Mouse (Mus musculus): Measurements from ENCODE around the gene Top1. TPM values are rescaled to one million over a fixed set of nuclear protein-coding genes. Genes with fewer than 3 reads are reported as not detected.
A peak's percentile ranks its signal among the peaks of the same experiment; 100 is the strongest.

The Top1 gene
- 10 to 100 TPM; 80.7 to 86.8 TPM for total RNA-seq (2021)
- long read RNA-seq, experiment 1, transcript Top1-201 (21 exons, 3,856 nt), result major isoform, 18 of 30 reads
- long read RNA-seq, experiment 1, partial matches to known transcripts, result 7 of 30 reads
- long read RNA-seq, experiment 1, other reads (novel, unspliced or antisense), result 5 of 30 reads
- long read RNA-seq, experiment 2, transcript Top1-201 (21 exons, 3,856 nt), result major isoform, 34 of 45 reads
- long read RNA-seq, experiment 2, partial matches to known transcripts, result 8 of 45 reads
- long read RNA-seq, experiment 2, other reads (novel, unspliced or antisense), result 3 of 45 reads

- intact Hi-C loops (cut with DNase I), result no loop called here
These were observed at the start of gene Top1 for GRCm38 (mm10) chr2:160645614-160646137. Gene Top1 (plus strand): TSS chr2:160645888.

GRCm38 (mm10) chr2:160597582-160598281 is 48.0 kb upstream of the Top1 start:
- DNase-seq (ENCODE audit: low spot score in 2 of 2), result peak; percentile 67 to 82
- intact Hi-C loops (cut with DNase I), result loop anchor here (5.0 kb wide), 1 partner anchor 290 kb away; no protein-coding TSS in a partner anchor

More at GRCm38 (mm10) chr2:160645614-160646137, at the start of gene Top1:
- DNase-seq (ENCODE audit: low spot score in 2 of 2), result peak; percentile 98 to 99

DNA sequence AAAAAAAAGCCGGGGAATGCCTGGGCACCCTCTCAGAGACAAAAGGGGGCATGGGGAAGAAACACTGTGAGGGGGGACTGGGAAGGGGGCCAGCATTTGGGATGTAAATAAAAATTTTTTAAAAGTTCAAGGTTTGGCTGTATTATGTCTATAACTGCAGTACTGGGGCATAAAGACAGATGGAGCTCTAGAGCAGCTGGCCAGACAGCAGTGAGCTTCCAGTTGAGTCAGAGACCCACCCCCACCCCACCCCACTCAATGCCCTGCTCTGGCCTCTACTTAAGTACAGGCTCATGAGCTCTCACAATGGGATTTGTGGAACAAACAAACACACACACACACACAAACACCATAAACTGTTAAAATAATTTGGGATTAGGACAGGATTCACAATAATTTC is 43.9 kb upstream of the Top1 start:
- DNase-seq (ENCODE audit: low spot score in 2 of 2), result peak in 1 of 2 experiments; percentile 41
- intact Hi-C loops (cut with DNase I), result loop anchor here (5.0 kb wide), 1 partner anchor 120 kb away; no protein-coding TSS in a partner anchor

DNA sequence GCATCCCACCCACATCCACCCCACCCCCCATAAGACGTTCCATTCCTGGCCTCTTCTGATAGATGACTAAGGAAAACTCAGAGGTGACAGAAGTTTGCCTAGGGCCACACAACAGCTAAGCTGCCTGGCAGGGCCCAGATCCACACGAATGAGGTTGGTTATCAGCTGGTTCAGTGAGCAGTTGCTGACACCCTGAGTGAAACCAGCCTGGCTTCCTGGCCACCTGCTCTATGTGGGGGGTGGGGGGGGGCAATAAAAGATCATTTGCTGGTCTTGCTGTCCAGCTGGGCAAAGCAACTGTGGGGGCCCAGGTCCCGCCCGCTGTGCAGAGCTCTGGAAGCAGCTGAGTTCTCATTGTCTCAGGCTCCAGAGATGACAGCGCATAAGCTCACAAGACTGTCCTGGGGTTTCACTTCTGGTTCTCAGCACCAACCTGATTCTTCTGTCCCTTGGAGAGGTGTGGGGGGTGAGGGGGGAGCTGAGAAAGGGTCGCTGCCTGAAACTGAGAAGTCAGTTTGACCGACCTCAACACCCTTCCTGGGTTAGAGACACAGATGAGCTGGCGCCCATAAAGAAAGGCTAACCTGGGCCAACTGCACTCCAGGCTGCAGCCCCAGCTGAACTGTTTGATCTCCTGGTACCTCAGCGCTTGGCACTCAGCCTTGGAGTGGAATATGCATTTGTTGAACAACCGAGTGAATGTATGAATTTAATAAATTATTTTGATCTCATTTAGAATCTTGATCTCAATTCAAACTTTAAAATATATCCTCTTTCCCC is 42.3 kb upstream of the Top1 start:
- no peak for DNase-seq (ENCODE audit: low spot score in 2 of 2)
- intact Hi-C loops (cut with DNase I), result loop anchor here (5.0 kb wide), 1 partner anchor 119 kb away; no protein-coding TSS in a partner anchor

DNA sequence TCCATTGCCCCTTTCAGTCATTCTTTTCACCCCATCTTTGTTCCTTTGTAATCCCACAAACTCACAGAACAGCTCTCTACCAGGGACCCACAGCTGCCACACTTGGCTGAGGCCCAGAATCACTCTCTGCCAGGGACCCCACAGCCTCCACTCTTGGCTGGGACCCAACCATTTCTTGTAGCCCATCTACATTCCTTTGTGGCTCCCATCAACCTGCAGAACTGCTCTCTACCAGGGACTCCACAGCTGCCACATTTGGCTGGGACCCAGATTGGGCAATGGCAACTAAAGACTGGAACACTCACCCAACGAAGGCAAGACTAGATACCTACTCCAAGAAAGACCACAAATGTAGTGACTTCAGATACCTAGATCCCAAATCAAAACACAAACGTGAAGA is 35.7 kb upstream of the Top1 start:
- DNase-seq (ENCODE audit: low spot score in 2 of 2), result peak in 1 of 2 experiments; percentile 56
- intact Hi-C loops (cut with DNase I), result no loop called here

DNA sequence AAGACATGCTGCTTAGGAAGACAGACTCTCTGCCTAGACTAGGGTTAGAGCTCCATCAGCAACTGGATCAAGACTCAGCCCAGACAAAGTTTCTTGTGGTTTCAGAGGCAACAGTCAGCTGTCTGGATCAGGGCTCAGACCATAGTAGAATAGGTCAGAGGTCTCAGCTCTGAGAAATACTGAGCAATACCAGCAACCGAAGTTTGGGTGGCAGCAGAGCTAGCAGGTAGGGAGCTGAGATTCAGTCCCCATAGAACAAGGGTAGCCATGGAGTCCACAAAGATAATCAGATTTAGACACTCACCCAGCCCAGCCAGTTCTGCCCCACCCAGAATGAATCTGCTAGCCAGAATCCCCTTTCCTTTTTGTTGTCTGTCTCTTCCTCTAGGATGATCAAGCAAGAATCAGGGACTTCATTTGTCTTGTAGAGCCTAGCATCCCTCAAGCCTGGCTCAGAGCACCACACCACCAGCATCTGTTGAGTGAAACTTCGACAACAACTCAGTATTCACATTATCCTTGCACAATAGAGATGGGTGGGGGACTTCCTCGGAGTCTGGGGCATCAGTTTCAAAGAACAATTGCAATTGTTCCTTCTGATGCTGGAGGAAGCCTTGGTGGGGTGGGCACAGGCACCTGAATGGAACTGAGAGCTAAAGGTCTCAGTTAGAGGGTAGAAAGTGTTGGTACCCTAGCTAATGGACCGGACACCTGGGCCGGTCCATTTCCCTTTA is 32.3 kb upstream of the Top1 start:
- DNase-seq (ENCODE audit: low spot score in 2 of 2), result no peak
- intact Hi-C loops (cut with DNase I), result no loop called here

- intact Hi-C loops (cut with DNase I), result no loop called here
- no peak for DNase-seq (ENCODE audit: low spot score in 2 of 2)
These were observed 27.9 kb upstream of the Top1 start for GRCm38 (mm10) chr2:160617741-160618140.

DNA sequence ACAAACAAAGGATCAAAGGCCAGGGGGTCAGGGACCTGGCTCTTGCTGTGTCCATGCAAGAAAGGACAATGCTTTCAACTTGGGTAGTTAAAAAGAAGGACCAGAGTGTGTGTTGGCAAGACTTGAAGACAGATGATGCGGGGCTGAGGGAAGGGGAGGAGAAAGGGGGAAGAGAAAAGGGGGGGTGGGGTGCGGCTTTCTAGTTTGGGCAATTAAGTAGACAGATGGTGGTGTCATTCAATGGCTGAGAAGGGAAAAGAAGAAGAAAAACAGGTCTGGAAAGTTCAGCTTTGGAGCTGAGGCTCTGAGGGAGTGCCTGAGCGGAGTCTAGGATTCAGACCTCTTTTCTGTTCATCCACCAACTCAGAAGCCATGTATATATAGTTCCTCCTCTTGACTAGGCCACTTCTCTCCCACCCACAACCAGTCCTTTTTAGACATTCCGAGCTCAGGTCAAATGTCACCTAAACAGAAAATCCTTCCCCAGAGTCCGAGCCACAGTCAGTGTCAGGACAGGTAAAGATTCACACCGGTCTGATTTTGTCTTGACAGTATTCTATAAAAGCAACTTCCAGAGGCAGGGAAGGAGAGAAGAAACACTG is 27.0 kb upstream of the Top1 start:
- intact Hi-C loops (cut with DNase I), result no loop called here
- DNase-seq (ENCODE audit: low spot score in 2 of 2), result no peak

DNA sequence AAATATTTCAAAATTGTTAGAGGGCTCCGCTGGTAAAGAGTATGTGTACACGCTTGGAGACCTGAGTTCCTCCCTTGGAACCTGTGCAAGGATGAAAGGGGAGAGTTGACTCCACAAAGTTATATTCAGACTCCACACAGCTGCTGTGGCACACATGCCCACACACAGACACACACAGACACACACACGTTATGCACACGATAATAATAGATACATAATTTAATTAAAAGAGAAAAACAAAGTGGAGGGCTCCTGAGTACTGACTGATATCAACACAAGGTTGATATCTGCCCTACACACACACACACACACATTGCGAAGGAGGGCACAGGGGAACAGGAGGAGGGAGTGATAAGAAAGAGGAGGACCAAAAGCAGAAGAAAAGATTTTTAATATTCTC is 26.4 kb upstream of the Top1 start:
- DNase-seq (ENCODE audit: low spot score in 2 of 2), result no peak
- intact Hi-C loops (cut with DNase I), result no loop called here

DNA sequence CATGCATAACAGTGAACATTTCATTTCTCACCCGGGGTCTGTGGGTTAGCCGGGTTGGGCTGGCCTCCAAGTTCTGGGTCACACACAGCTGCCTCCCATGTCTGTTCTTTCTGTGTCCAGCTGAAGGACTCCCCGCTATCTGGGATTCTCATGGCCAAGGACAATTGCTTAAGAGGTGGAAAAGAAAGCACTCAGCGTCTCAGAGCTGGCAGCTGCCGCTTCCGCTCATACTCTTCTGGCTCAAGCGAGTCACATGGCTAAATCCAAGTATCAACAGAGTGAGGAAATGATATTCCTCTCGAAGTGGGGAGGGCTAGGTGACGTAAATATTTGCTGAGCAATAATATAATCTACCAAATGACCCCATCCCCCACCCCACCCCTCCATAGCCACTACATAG is 25.9 kb upstream of the Top1 start:
- DNase-seq (ENCODE audit: low spot score in 2 of 2), result no peak
- intact Hi-C loops (cut with DNase I), result no loop called here

DNA sequence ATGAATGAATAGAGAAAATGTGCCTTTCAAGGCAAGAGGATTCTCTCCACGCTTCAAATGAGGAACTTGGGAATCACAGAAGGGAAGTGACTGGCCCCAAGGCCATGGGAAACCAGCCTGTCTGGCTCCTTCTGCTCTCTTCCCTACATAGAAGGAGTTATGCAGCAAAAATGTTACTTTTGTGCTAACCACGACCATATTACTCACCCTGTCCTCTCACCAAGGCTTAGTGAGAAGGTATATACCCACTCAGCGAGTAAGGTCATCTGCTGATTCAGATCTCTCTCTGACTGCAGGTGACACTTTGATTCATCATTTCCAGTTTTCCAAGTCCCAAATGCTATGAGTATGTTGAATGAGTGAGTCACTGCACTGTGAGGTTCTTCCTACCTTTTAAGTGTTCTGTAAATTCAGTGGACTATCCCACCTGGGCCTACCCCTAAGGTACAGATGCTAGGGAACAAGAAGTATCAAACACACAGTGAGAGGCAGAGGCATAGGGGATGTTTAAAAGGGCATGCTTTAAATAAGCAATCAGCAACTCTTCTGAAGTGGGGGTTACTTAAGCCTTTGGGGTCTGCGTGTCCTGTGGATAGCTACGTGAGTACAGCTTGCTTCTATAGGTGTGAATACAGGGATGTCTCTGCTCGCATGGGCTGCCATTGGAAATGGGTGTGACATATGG is 25.3 kb upstream of the Top1 start:
- no peak for DNase-seq (ENCODE audit: low spot score in 2 of 2)
- intact Hi-C loops (cut with DNase I), result no loop called here

GRCm38 (mm10) chr2:160621001-160621448 is 24.7 kb upstream of the Top1 start:
- intact Hi-C loops (cut with DNase I), result no loop called here
- peak in 1 of 2 experiments; percentile 37 for DNase-seq (ENCODE audit: low spot score in 2 of 2)

DNA sequence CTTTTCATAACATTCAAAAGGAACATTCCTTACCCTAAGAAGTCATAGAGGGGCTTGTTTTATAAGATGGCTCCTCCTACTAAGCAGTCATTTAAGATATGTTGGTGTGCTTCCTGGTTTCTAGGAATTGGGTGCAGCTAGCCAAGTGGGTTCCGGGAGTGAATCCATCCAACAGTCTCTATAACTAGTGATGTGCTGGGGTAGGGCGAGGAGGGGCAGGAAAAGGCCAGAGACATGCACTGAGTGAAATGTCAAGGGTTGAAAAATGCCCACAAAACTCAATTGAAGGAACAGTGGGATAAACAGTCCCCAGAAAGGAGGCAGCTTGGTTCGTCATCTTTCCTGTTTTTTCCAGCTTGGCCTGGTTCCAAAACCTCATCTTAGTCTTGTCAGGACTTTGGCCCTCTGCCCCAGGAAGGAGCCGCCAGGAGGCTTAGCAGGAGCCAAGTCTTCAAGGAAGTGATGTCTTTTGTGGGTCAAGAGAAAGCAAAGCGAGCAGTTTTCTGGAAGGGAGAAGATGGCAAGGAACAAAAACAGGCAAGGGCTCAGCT is 24.0 kb upstream of the Top1 start:
- intact Hi-C loops (cut with DNase I), result no loop called here
- peak; percentile 80 to 83 for DNase-seq (ENCODE audit: low spot score in 2 of 2)

DNA sequence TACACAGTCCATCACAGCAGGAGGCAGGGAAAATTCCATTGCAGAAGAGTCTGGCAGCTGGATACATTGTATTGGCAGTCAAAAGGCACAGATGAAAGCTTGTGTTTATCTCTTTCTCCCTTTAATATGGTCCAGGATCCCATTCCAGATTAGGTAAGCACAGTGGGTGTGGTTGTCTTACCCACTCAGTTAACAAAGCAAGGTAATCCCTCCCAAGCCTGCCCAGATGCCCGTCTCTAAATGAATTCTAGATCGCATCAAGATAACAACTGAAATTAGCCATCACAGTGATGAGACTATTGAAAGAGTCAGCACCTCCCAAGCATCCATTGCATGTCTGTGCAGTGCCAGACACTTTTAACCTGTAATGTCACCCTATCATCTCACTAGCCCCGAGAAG is 23.0 kb upstream of the Top1 start:
- intact Hi-C loops (cut with DNase I), result no loop called here
- no peak for DNase-seq (ENCODE audit: low spot score in 2 of 2)

DNA sequence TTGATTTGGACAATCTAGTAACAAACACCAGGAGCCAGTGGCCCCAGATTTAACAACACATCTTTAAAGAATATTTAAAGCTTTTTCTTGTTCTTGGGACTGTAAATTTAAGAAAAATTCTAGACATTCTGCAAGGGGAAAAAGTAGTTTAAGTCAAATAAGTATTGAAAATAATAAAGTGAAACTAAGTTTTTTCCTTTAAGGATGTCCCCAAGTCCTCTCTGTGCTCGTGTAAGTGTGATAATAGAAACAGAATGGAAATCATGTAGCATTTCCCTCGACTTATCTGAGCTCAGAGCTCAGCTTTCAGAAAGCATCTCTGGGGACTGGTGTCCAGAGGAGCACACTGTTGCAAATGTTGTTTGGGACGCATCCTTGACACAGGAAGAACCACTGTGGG is 21.9 kb upstream of the Top1 start:
- intact Hi-C loops (cut with DNase I), result no loop called here
- no peak for DNase-seq (ENCODE audit: low spot score in 2 of 2)

DNA sequence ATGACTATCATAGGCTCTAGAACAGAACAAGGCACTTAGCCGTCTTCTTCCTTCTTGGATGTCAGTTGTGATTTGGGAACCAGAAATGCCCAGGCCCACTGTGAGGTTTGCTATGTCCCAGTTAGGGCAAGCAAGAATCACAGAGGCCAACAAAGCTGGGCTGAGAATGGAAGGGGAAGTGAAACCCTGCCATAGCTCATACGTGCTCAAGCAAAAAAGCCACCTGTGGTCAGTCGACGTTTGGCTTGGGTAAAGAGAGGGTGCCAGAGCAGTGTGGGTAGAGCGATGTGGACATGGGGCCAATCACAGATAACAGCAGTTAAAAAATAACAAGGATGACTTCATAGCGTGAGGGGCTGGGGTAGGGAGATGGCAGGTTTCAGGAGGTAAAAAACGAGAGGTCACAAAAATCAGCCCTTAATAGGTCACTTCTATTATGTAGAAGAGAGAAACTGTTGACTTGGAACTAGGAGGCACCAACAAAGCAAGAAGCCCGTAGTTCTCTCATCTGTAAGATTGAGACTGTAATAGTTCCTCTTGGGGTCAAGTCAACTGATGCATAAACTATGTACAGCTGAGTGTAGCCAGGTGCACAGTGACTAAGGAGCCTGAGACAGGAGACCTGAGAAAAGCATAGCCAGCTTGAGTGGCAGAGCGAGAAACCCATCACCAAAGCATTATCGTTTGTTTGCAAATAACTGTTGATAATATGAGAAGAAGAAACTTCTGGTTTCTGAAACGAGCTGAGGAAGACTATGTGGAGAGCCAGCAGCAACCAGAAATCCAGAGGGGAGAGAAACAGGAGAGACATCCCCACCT is 18.3 kb upstream of the Top1 start:
- no peak for DNase-seq (ENCODE audit: low spot score in 2 of 2)
- intact Hi-C loops (cut with DNase I), result no loop called here

DNA sequence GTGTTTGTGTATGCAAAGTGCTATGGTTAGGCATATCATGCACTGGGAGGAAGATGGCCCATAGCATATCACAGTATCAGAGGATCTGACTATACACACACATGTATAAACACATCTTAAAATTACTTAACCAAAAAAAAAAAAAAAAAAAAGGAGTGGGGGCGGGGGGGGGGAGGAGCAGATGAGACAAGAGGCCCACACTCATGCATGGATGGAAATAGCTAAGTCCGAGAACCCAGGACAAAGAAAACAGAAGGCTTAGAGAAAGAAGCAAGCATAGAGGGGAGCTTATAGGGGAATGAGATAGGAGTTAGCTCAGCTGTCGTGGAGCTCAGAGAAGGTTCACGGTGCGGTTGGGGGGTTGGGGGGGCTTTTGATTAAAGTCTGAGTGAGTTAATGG is 17.6 kb upstream of the Top1 start:
- no peak for DNase-seq (ENCODE audit: low spot score in 2 of 2)
- intact Hi-C loops (cut with DNase I), result no loop called here

Measured in left cerebral cortex, postnatal 14 days (tissue).